In the genomic region with DNA sequence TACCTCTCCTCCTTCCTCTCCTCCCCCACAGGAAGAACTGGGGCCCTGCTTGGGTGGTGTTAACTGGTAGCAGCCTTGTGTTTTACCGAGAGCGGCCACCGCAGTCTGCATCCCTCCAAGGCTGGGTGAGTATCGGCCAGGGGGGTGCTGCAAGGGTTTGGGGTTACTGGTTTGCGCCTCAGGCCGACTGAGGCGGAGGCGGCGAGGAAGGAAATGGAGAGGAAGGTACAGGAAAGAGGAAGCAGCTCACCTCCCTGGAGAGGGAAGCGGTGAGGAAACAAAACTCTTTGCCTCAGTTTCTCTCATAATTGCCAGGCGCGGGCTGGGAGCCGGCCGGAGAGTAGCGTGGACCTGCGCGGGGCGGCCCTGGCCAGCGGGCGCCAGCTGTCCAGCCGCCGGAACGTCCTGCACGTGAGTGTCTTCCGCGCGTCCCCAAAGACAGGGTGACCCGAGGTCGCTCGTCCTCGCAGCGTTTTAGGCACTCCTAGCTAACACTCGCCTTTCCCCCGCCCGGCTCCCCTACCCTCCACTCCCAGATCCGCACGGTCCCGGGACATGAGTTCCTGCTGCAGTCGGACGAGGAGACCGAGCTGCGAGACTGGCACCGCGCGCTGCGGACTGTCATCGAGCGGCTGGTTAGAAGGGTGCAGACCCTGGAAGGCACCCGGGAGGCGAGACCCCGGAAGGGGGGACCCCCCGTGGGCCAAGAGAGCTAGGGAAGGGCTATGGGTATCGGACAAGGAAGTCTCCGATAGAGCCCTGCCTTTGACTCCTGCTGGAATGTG, we compare ENCODE assay signal across 8 mouse cellular contexts. TPM values are rescaled to one million over a fixed set of nuclear protein-coding genes. Genes with fewer than 3 reads are reported as not detected.
DNase-seq lines count a peak whose midpoint lies in the region; ATAC-seq and TF ChIP-seq lines count a peak whose summit lies in the region.

No protein-coding gene starts in this region.

- H3K4me3 ChIP-seq in lung, adult 2 months (replicated peaks; ENCODE audit: extremely low read depth, low read depth, low read length), result peak overlapping the region; percentile 35
- peak overlapping the region; percentile 41 for H3K4me3 ChIP-seq in embryonic facial prominence, embryonic 12.5 days
- H3K4me3 ChIP-seq in limb, embryonic 15.5 days, result peak overlapping the region; percentile 50
- peak overlapping the region; percentile 33 for H3K4me3 ChIP-seq in neural tube, embryonic 12.5 days

- 10% methylated on average over 50 of the region's 54 CpGs for WGBS in lung, adult 2 months
- under 1% methylated on average over 54 of the region's 54 CpGs for WGBS in embryonic facial prominence, embryonic 12.5 days
- under 1% methylated on average over 54 of the region's 54 CpGs for WGBS in limb, embryonic 15.5 days
- under 1% methylated on average over 54 of the region's 54 CpGs for WGBS in neural tube, embryonic 12.5 days

- TF ChIP-seq POLR2A in lung, adult 2 months (IDR thresholded peaks at IDR 0.05; ENCODE audit: borderline replicate concordance, extremely low read depth, low read depth, low read length), result no peak

- H3K36me3 ChIP-seq in embryonic facial prominence, embryonic 12.5 days, result no peaks in the 10 kb centered on the region
- H3K36me3 ChIP-seq in limb, embryonic 15.5 days, result peaks cover 9% of the 10 kb centered on the region
- no peaks in the 10 kb centered on the region for H3K36me3 ChIP-seq in neural tube, embryonic 12.5 days

- H3K4me1 ChIP-seq in lung, adult 2 months (ENCODE audit: control insufficient read depth, insufficient read depth, low read length), result peaks cover 6% of the 10 kb centered on the region
- H3K4me1 ChIP-seq in embryonic facial prominence, embryonic 12.5 days, result peaks cover 17% of the 10 kb centered on the region
- peaks cover 23% of the 10 kb centered on the region for H3K4me1 ChIP-seq in limb, embryonic 15.5 days
- peaks cover 14% of the 10 kb centered on the region for H3K4me1 ChIP-seq in neural tube, embryonic 12.5 days

- DNase-seq in lung, adult 2 months, result peak; percentile 30
- DNase-seq in lung, postnatal 25 days (ENCODE audit: low spot score), result no peak
- DNase-seq in layer of hippocampus, adult 9-11 months, result no peak
- DNase-seq in frontal cortex, adult 2 months (ENCODE audit: extremely low spot score in 1 of 2, low spot score in 1 of 2), result no peak

- peaks cover 71% of the 10 kb centered on the region for H3K27me3 ChIP-seq in embryonic facial prominence, embryonic 12.5 days
- H3K27me3 ChIP-seq in limb, embryonic 15.5 days, result peaks cover 32% of the 10 kb centered on the region
- H3K27me3 ChIP-seq in neural tube, embryonic 12.5 days (replicated peaks), result peaks cover 63% of the 10 kb centered on the region

- TF ChIP-seq CTCF in lung, adult 2 months (IDR thresholded peaks at IDR 0.05; ENCODE audit: insufficient read depth, low read length), result no peak

- peak overlapping the region; percentile 44 for H3K9ac ChIP-seq in embryonic facial prominence, embryonic 12.5 days
- H3K9ac ChIP-seq in limb, embryonic 15.5 days, result peak overlapping the region; percentile 54
- H3K9ac ChIP-seq in neural tube, embryonic 12.5 days, result peak overlapping the region; percentile 49

- no peak overlapping the region for H3K27ac ChIP-seq in embryonic facial prominence, embryonic 12.5 days
- no peak overlapping the region for H3K27ac ChIP-seq in limb, embryonic 15.5 days
- no peak overlapping the region for H3K27ac ChIP-seq in neural tube, embryonic 12.5 days

- H3K4me2 ChIP-seq in embryonic facial prominence, embryonic 12.5 days (replicated peaks), result peak overlapping the region; percentile 86
- H3K4me2 ChIP-seq in limb, embryonic 15.5 days, result peak overlapping the region; percentile 94
- peak overlapping the region; percentile 67 for H3K4me2 ChIP-seq in neural tube, embryonic 12.5 days (replicated peaks)

- peak; percentile 25 for ATAC-seq in embryonic facial prominence, embryonic 12.5 days (ENCODE audit: insufficient number of reproducible peaks, insufficient read depth, low FRiP score, low TSS enrichment)
- ATAC-seq in hematopoietic stem cell, adult 5-6 weeks (replicated peaks in 1 of 2; ENCODE audit: insufficient read depth in 1 of 2, low FRiP score in 2 of 2, low TSS enrichment in 1 of 2, low read depth in 1 of 2, poor library complexity in 2 of 2, severe bottlenecking in 2 of 2), result peak; percentile 15 to 23; a peak in 3 of 4 replicates
- no peak for ATAC-seq in limb, embryonic 15.5 days (ENCODE audit: insufficient number of reproducible peaks, low FRiP score, low TSS enrichment, low read depth)
- peak; percentile 44 for ATAC-seq in neural tube, embryonic 12.5 days (ENCODE audit: low FRiP score, low read depth)

- H3K9me3 ChIP-seq in embryonic facial prominence, embryonic 12.5 days, result no peaks in the 10 kb centered on the region
- H3K9me3 ChIP-seq in limb, embryonic 15.5 days, result no peaks in the 10 kb centered on the region
- no peaks in the 10 kb centered on the region for H3K9me3 ChIP-seq in neural tube, embryonic 12.5 days

RNA-seq across cellular contexts. Expression of a gene that starts 4.4 kb away (rescaled TPM):
- polyA plus RNA-seq in lung, adult 2 months (2012; rRNA removed), result 18.2 and 19.2 TPM in 2 replicates
- 1.8 and 2.6 TPM in 2 replicates for polyA plus RNA-seq in embryonic facial prominence, embryonic 12.5 days (2016; fragmentation: Nextera tagmentation; extraction: Ambion mirVana)
- 29.5 and 43.7 TPM in 2 replicates for total RNA-seq in hematopoietic stem cell, adult 5-6 weeks (2017)
- 5.1 and 5.4 TPM in 2 replicates for polyA plus RNA-seq in limb, embryonic 15.5 days (2015; fragmentation: Nextera tagmentation; extraction: Ambion mirVana)
- 1.7 and 2.0 TPM in 2 replicates for polyA plus RNA-seq in neural tube, embryonic 12.5 days (2016; fragmentation: Nextera tagmentation; extraction: Ambion mirVana)
- polyA plus RNA-seq in frontal cortex, adult 2 months (2012; rRNA removed), result 1.1 and 1.3 TPM in 2 replicates

RNA-seq across cellular contexts. Expression of a gene that starts 14.6 kb away (rescaled TPM):
- polyA plus RNA-seq in lung, adult 2 months (2012; rRNA removed), result 35.4 and 36.9 TPM in 2 replicates
- polyA plus RNA-seq in embryonic facial prominence, embryonic 12.5 days (2016; fragmentation: Nextera tagmentation; extraction: Ambion mirVana), result 138 and 142 TPM in 2 replicates
- total RNA-seq in hematopoietic stem cell, adult 5-6 weeks (2017), result 104 and 211 TPM in 2 replicates
- polyA plus RNA-seq in limb, embryonic 15.5 days (2015; fragmentation: Nextera tagmentation; extraction: Ambion mirVana), result 105 and 111 TPM in 2 replicates
- 145 and 146 TPM in 2 replicates for polyA plus RNA-seq in neural tube, embryonic 12.5 days (2016; fragmentation: Nextera tagmentation; extraction: Ambion mirVana)
- 63.1 and 81.8 TPM in 2 replicates for polyA plus RNA-seq in frontal cortex, adult 2 months (2012; rRNA removed)

RNA-seq across cellular contexts. Expression of a gene that starts 15.6 kb away (rescaled TPM):
- 11.1 and 11.2 TPM in 2 replicates for polyA plus RNA-seq in lung, adult 2 months (2012; rRNA removed)
- 15.5 and 16.4 TPM in 2 replicates for polyA plus RNA-seq in embryonic facial prominence, embryonic 12.5 days (2016; fragmentation: Nextera tagmentation; extraction: Ambion mirVana)
- total RNA-seq in hematopoietic stem cell, adult 5-6 weeks (2017), result not detected in 2 replicates
- 13.4 and 13.7 TPM in 2 replicates for polyA plus RNA-seq in limb, embryonic 15.5 days (2015; fragmentation: Nextera tagmentation; extraction: Ambion mirVana)
- polyA plus RNA-seq in neural tube, embryonic 12.5 days (2016; fragmentation: Nextera tagmentation; extraction: Ambion mirVana), result 3.6 and 4.0 TPM in 2 replicates
- polyA plus RNA-seq in frontal cortex, adult 2 months (2012; rRNA removed), result 2.0 and 3.2 TPM in 2 replicates

RNA-seq across cellular contexts. Expression of a gene that starts 28.0 kb away (rescaled TPM):
- polyA plus RNA-seq in lung, adult 2 months (2012; rRNA removed), result 0.02 TPM in 1 of 2 replicates, not detected in the other
- 0.03 TPM in 1 of 2 replicates, not detected in the other for polyA plus RNA-seq in embryonic facial prominence, embryonic 12.5 days (2016; fragmentation: Nextera tagmentation; extraction: Ambion mirVana)
- total RNA-seq in hematopoietic stem cell, adult 5-6 weeks (2017), result 0.13 TPM in 1 of 2 replicates, not detected in the other
- polyA plus RNA-seq in limb, embryonic 15.5 days (2015; fragmentation: Nextera tagmentation; extraction: Ambion mirVana), result 0.03 TPM in 1 of 2 replicates, not detected in the other
- polyA plus RNA-seq in neural tube, embryonic 12.5 days (2016; fragmentation: Nextera tagmentation; extraction: Ambion mirVana), result not detected in 2 replicates
- 0.10 and 0.13 TPM in 2 replicates for polyA plus RNA-seq in frontal cortex, adult 2 months (2012; rRNA removed)

RNA-seq across cellular contexts. Expression of a gene that starts 37.4 kb away (rescaled TPM):
- polyA plus RNA-seq in lung, adult 2 months (2012; rRNA removed), result 52.2 and 57.6 TPM in 2 replicates
- polyA plus RNA-seq in embryonic facial prominence, embryonic 12.5 days (2016; fragmentation: Nextera tagmentation; extraction: Ambion mirVana), result 17.2 and 23.3 TPM in 2 replicates
- total RNA-seq in hematopoietic stem cell, adult 5-6 weeks (2017), result 5.9 and 6.3 TPM in 2 replicates
- polyA plus RNA-seq in limb, embryonic 15.5 days (2015; fragmentation: Nextera tagmentation; extraction: Ambion mirVana), result 14.1 and 16.2 TPM in 2 replicates
- 18.4 and 20.5 TPM in 2 replicates for polyA plus RNA-seq in neural tube, embryonic 12.5 days (2016; fragmentation: Nextera tagmentation; extraction: Ambion mirVana)
- polyA plus RNA-seq in frontal cortex, adult 2 months (2012; rRNA removed), result 50.0 and 51.5 TPM in 2 replicates
